Mouse (Mus musculus): ENCODE data around the gene B3glct.

Gene B3glct

DNA sequence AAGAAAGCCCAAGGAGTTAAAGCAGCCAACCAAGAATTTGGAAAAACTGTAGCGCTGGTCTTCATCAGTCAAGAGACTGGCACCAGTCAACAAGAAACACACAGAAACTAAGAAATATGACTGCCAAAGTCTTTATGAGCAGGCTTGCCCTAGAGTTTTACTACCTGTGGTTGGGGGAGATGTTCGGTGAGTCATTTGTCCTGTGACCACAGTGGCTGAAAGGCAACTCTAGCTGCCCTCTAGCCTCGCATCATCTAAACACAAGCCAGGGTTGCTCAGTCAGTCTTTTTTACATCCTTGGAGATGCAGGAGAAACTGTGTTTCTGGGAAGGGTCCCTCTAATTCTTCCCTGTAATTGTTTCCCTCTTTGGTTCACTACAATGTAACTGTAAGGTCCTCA is 834 bp upstream of the B3glct start:
- DNase-seq: no peak

DNA sequence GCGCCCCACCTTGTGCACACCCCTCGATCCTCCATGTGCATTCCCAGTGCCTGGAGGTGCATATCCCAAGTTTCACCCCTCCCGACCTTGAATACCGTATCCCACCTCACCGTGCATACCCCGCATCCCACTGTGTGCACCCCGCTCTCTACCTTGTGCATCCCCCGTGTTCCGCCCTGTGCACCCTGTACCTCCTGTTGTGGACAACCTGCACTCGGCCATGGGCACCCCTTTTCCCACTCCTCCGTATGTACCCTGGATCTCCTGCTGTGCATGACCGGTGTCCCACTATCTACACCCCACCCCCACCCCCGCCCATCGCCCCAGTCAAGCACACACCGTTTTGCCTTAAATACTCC is 939 bp downstream of the B3glct start:
- no peak for DNase-seq

DNA sequence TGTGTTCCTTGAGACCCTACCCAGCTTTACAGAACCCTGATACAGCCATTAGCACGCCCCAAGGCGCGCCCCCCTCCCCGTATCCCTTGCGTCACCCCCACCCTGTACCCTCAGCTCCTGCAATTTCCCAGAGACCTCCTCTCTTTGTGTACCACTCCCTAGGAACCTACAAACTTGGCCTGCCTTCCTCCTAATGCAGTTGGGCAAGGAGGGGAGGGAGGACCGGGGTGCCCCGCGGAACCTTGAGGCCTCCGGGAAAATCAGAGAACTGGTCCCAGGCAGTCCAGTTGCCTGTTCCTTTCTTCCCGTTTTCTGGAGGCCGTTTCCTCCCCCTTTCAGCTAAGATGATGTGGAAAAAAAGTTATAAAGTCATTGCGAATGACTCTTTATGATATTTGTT is 1.3 kb downstream of the B3glct start:
- no peak for DNase-seq

DNA sequence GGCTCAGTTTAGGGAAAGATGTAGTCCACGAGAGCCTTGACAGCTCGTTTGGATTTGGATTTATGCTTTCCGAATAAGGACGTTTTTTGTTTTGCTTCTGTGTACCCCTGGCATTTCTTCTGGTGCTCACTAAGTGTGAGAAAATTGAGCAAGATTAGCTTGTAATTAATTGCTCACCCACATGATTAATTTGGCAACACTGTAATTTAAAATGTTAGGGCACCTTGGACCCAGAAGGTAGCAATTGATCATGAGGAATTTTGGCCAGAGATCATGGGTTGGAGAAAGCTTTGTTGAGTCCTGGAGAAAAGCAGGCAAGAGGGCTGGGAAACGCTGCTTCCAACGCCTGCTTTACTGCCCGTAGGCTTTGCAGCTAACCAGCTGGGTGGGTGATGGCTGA is 1.9 kb downstream of the B3glct start:
- no peak for DNase-seq

DNA sequence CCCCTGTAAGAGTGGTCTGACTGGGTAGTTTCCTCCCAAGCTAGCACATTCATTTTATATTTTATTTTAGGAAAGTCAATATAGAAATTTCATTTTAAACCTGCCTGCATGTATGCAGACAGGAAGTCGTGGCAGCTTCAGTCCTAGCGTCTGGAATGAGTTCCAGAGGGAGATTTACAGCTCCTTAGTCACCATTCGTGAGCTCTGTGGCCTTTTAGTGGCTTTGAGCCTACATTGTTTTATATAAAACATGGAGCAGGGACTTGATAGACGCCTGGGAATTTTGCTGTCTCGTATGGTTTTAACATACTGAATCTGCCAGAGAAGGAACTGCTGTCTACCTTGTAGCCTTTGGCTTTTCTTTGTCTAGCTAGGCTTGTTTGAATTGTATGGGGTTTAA is 2.9 kb downstream of the B3glct start:
- DNase-seq: no peak

DNA sequence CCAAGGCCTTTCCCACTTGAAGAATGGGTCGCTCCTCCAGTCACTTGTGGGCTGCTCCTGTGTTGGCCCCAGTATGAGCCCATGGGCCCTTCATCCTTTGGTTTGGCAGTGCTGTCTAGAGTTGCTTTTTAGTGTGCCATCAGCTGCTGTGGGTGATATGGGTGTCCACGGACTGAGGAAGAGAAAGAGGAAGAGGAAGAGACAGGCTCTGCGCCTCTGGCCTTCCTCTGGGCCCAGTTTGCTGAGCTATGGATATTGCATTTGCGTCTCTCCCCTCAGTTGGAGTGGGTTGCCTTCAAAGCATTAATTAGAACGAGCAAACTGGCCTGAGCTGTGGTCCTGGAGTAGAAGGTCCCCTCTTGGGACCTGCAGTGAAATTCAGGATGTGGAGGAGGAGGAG is 11.8 kb downstream of the B3glct start:
- DNase-seq: no peak

DNA sequence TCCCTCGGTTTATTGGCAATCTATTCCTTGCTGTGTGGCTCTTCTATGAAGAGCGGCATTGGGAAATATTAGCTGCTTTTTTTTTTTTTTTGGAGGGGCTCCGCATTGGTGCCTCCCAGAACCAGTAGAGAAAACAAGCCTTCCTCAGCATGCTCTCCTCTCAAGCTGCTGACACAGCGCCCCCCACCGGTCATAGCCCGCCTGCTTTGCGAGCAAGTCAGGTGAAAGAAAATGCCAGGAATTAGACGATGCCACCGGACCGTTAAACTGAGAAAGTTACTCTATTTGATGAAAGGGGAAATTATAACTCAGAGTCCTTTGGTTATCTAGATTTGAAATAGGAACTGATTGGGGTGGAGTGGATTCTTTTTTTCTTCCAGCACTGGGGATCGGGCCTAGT is 14.5 kb downstream of the B3glct start:
- DNase-seq: no peak

DNA sequence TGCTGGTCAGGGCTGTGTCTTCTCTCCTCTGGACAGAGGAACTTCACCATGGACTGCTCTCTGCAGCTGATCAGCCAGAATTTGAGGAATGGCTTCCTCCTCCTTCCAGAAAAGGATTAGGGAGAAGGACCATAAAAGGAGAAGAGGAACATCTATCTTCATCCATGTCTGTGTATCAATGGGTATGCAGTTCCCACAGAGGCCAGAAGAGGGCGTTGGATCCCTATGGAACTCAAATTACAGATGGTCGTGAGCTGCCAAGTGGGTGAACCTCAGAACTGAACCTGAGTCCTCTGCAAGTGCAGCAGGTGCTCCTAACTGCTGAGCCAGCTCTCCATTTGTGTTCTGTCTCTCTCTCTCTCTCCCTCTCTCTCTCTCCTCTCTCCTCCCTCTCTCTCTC is 15.2 kb downstream of the B3glct start:
- no peak for DNase-seq

DNA sequence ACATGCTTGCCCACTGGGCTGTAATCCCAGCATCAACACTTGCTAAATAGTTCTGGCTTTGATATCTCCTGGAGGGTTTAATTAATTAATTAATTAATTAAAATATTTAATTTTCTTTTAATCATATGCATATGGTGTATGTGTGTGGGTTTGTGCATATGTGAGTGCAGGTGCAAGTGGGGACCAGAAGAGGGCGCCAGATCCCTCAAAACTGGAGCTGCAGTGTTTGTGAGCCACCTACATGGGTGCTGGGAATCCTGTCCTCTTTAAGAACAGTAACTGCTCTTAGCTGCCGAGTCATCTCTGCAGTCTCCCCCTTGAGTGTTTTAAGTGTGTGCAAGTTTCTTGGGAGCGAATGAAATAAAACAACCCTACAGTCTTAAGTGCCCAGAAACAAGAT is 15.9 kb downstream of the B3glct start:
- DNase-seq: no peak

DNA sequence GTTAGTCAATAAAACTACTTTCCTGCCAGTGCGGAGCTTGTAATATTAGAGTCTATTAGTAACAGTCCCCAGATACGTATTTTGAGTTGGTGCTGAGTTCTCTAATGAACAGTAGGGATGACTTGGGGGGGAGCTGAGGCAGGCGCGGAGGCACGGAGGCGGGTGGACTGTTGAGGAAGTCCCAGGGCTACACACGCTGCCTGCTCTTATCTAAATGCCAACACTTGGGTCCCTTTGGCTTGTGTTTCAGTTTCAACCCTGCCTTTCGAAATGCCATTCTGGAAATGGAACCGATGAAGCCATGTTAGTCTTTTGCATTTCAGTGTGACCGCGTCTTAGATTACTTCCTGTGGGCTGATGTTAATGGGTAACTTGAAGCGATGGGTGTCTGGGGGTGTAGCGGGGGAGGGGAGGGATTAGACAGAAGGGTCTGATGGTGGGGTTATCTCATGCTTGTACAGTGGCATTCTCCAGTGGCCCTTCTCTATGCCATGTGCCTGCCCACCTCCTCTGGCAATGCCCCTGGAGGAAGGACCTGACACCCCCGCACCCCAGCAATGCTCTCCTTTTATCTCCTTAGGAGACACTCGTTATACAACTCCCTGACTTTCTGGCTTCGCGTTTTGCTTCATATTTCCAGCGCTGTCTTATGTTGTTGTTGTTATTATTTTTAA is 17.2 kb downstream of the B3glct start:
- no peak for DNase-seq

DNA sequence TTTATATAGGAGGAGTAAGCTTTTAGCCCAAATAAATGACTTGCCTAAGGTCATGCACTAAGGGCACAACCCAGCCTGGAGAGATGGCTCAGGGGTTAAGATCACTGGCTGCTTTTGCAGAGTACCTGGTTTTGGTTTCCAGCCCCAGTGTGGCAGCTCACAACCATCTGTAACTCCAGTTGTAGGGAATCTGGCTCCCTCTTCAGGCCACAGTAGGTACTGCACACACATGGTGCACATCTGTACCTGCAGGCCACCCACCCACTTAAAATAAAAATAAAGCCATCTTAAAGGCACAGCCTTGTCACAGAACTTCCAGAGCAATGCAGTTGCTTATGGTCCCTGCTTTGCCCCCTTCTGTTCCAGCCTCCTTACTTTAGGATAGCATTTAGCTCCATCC is 24.7 kb downstream of the B3glct start:
- no peak for DNase-seq

DNA sequence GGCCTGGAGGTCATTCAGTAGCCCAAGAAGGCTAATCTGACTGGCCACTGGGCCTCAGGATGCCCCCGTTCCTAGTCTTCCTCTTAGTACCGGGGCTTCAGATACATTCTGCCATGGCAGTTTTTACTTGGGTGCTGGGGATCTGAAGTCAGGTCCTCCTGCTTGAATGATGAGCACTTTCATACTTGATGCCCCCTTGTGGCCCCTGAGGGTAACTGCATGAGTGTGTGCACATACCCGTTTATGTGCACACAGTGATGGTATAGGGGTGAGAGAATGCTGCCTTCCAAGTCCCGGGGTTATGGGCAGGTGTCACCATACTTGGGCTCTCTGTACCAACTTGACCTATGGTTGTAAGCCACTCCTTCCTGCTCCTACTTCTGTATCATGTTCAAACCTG is 33.5 kb downstream of the B3glct start:
- no peak for DNase-seq

DNA sequence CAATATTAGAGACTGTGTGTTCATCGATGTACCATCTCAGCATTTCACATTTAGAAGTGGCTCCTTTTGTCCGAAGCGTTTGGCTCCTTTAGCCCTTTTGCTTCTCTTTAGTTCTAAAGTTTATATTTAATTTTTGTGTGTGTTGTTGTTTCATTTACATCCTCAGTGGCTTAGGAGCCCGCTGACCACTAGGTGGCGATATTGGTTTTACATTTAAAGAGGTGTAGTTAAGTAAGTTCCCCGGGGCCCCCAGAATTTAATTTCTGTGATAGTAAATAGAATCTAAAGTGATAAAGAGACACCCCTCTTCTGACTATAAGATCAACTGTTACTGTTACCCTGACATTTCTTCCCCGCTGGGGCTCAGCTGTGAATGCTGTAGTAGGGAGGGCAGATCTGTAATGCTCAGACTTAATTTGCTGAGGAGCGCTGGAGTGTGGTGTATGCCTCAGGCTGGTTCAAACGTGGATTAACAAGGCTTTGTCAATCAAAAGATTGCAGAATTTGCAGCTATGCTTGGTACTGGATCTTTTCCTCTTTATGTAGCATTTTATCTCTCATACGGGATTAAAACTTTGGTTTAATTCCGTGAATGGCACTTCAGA is 35.2 kb downstream of the B3glct start:
- DNase-seq: peak; percentile 67

DNA sequence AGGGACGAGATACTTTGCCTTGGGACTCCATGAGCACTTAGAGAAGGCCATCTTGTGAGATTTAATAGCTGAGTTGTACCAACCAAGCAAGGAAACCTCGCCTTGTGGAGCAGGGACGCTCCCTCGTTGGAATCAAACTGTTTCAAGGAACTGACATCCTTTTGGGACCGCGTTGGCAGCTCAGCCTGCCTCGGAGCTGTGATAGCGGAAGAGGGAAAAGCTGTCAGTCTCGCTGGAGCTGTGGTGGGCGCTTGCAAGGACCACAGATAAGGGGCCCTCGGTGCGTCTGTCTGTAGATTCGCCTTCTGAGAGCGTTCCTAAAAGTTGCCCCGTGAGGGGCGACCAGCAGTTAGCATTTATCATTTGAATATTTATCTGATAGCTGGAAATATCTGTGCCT is 35.8 kb downstream of the B3glct start:
- no peak for DNase-seq

DNA sequence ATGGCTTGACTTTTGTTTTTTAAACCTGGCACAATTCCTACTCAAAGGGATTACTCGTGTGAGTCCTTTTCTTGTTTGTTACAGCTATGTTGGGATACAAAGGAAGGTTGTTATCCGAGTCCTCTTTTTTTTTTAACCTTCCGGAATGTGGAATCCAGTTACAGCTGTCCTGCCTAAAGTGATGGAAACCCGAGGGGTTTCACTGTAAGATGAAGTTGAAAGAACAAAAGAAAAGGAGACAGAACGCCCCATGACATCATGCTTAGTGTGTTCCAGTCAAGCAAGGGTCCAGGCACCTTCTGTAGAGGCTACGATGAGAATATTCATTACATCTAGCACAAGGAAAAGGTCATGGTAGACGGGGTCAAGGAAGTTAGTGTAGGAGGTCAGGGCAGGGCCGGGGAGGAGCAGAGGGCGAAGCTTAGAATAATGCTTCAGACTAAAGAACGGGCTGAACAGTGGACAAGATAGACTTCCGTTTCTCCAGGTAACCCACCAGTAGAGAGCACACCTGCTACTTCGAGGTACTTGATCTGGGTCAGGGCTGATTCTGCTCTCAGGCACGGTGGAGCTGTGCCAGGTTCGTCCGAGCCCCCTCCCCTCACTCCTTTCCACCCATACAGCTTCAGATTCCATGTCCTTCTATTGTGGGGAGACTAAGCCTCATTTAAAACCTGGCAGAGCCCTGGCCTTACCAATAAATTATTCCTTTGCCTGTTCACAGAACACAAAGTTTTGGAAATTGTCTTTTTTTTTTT is 37.7 kb downstream of the B3glct start:
- no peak for DNase-seq

DNA sequence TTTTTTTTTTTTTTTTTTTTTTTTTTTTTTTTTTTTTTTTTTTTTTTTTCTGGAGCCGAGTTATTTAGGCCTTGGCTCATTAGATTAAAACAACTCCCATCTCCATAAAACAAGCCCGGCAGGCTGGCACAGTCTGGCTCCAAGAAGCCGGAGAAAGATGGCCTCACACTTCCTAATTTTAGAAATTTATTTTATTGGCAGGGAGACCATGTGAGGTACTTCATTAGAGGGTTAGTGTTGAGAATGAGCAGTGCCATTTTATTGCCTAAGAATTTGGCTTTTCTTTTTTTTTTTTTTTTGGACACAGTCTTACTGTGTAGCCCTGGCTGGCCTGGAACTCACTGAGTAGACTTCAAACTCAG is 38.3 kb downstream of the B3glct start:
- peak; percentile 10 for DNase-seq

DNA sequence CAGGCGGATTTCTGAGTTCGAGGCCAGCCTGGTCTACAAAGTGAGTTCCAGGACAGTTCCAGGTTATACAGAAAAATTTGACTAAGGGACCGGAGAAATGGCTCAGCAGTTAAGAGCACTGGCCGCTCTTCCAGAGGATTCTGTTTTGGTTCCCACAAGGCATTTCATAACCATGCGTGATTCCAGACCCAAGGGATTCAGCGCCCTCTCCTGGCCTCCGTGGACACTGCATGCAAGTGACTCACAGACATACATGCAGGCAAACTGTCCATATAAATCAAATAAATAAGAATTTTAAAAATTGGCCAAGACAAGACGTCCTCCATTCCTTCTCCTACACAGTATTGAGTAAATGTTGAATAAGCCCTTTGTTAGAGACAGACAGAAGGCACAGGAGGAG is 53.7 kb downstream of the B3glct start:
- no peak for DNase-seq

DNA sequence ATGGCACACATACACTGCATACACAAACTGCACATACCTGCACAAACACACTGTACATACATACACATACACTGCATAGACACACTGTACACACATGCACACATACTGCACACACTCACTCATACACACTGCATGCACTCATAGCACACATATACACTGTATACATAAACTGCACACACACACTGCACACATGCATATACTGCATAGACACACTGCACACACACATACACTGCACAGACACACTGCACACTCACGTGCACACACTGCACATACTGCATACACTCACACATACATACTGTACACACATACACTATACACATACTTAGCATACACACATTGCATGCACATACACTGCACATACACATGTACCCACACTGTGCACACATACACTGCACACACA is 59.2 kb downstream of the B3glct start:
- DNase-seq: no peak

DNA sequence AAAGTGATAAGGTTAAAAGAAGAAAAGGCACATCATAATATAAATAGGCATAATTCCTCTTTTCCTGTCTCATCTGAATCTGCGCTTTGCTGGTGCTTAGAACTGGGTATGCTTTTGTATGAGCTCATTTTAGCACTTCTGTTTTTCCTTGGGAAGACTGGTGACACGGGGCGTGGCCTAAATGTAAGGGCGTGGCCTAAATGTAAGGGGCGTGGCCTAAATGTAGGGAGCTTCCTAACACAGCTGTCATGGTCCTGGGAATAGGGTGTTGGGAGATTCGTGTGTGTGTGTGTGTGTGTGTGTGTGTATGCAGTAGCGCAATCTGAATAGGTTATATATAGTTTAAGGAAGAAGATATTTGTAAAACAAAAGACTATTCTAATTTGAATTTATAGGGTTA is 62.1 kb downstream of the B3glct start:
- DNase-seq: no peak

DNA sequence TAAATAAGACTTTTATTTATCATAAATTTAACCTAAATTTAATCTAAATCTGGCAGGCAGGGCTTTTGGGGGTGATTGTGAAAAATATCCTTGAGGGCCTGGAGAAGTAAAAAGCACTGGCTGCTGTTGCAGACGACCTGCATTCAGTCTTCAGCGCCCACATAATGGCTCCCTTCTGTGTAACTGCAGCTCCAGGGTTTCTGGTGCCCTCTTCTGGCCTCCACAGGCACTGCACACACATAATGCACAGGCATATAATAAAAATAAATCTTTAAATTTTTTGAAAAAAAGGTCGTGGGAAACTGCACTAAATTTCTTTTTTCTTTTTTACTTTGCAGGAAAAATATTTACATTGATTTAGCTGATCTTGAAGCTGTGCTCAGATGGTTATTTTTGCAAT is 62.7 kb downstream of the B3glct start:
- no peak for DNase-seq

DNA sequence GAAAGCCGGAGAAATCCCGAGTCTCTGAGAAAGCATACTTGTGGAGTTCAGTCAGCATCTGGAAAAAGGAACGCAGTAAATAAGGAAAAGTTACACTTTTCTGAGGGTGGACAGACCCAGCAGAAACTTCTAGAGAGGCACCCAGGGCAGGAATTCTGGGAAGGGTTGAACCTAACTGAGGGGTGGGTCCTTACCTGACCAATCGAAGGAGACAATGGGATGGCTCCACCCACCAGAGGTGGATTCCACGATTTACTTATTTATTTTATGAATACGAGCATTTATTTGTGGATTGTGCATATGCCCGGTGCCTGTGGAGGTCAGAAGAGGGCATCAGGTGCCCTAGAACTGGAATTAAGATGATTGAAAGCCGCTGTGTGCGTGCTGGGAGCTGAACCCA is 64.3 kb downstream of the B3glct start:
- no peak for DNase-seq

DNA sequence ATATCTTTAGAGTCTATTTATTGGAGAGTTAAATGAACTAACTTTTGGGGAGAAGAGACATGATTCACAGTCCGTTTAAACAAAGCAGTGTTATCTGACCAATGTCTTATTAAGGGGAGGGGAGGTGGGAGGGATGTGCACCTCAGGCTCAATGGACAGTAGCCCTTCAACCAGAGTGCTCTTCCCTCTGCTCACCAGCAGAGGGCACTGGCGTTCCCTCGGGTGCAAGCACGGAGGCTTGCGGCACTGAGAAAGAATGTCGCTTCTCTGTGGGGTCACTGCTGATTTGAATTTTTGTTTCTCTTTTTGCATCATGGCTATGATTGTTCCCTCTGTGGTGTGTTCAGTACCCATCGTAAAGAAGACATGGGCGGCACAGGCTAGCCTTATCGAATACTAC is 67.0 kb downstream of the B3glct start:
- DNase-seq: no peak

DNA sequence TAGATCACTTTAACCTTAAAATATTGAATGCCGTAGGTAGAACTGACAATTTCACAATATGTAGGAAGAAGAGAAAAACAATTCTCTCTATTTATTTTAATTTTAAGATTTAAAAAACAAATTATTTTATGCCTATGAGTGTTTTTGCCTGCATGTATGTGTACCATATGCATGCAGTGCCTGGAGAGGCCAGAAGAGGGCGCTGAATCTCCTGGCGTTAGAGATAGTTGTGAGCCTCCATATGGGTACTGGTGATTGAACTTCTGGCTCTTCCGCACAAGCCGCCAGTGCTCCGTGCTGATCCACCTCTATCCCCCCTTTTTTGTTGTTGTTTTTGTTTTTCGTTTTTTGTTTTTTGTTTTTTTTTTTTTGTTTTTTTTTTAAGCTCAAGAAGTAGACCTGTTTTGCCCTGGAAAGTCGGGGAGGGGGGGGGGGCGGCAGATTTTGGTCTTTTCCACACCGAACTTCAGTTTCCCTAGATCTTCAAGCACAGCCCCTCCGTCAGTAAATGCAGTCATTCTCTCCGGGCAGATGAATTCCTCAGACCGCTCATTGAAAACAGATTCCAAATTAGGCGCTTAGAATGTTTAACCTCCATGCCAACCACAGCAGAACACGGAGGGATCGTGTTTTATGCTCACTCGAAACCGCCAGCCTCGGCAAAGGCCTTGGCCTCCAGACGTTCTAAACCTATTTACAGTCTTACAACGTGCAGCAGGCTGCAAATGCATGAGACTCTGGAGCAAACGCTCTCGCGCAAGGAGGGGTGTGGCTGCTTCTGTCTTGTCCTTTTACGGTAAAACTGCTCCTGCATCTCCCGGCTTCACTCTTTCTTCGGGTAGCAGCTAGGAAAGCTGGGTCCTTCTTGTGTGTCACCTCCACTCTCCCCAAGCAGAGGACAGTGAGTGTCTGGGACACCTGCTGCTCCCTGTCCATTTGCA is 70.9 kb downstream of the B3glct start:
- no peak for DNase-seq

DNA sequence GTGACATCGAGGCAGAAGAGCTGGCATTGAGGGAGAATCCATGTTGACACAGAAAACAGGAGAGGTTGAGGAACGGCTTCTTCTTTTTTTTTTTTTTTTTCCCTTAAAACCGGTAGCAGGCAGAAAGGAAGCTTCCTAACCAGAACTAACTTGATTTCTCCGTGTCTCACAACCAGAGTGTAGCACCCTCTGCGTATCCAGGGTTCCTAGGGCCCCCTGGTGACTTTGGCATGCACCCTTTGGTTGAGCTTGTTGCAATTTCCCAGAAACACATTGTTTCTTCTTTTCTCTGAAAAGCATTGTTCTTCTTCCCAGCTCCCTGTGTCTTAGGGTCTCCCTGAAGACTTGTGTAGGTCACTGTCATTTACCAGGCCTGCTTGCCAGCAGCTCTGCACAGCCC is 73.8 kb downstream of the B3glct start:
- no peak for DNase-seq

Data from layer of hippocampus, adult 9-11 months (tissue).